Mouse (Mus musculus) liver, embryonic 11.5 days (tissue): ENCODE measurements around the gene Pex6. TPM values are rescaled to one million over a fixed set of nuclear protein-coding genes. Genes with fewer than 3 reads are reported as not detected.

Experiments
- ATAC-seq: fragments of 200-750 bp; cut with Nextera tagmentation; replicated peaks from 2 replicates; pipeline ENCODE4 v1.8.0; 2017; ENCODE audit warnings: moderate number of reproducible peaks, mild to moderate bottlenecking, moderate TSS enrichment, moderate library complexity; ENCODE audit not compliant: low FRiP score
- DNase-seq: peaks from one replicate; pipeline ENCODE4 v3.0.0-alpha.2; 2017; ENCODE audit warnings: low spot score
- H3K27ac ChIP-seq: fragments of 300-500 bp; sonication (generic); 2 replicates; pipeline ENCODE4 v1.5.1; 2014; ENCODE audit warnings: mild to moderate bottlenecking, low read depth, low read length, control low read depth
- H3K27me3 ChIP-seq: fragments of 300-500 bp; sonication (generic); replicated peaks from 2 replicates; pipeline ENCODE4 v1.6.1; 2014; ENCODE audit warnings: low read length, mixed read lengths; ENCODE audit not compliant: control insufficient read depth, insufficient read depth
- H3K36me3 ChIP-seq: fragments of 300-500 bp; sonication (generic); 2 replicates; pipeline ENCODE4 v1.6.1; 2014; ENCODE audit warnings: mild to moderate bottlenecking, low read length, moderate library complexity, mixed read lengths; ENCODE audit not compliant: control insufficient read depth, insufficient read depth
- H3K4me1 ChIP-seq: fragments of 300-500 bp; sonication (generic); replicated peaks from 2 replicates; pipeline ENCODE4 v1.6.1; 2014; ENCODE audit warnings: low read length, mixed read lengths; ENCODE audit not compliant: control insufficient read depth, insufficient read depth
- H3K4me2 ChIP-seq: fragments of 300-500 bp; sonication (generic); 2 replicates; pipeline ENCODE4 v1.6.1; 2014; ENCODE audit warnings: mild to moderate bottlenecking, control low read depth, moderate library complexity
- H3K4me3 ChIP-seq: fragments of 300-500 bp; sonication (generic); 2 replicates; pipeline ENCODE4 v1.5.1; 2014; ENCODE audit warnings: low read depth, low read length, control low read depth
- H3K9ac ChIP-seq: fragments of 300-500 bp; sonication (generic); 2 replicates; pipeline ENCODE4 v1.6.1; 2014; ENCODE audit warnings: low read depth, low read length, control low read depth
- H3K9me3 ChIP-seq: fragments of 300-500 bp; sonication (generic); 2 replicates; pipeline ENCODE4 v1.6.1; 2016; ENCODE audit warnings: low read length, inconsistent platforms, mixed read lengths; ENCODE audit not compliant: control insufficient read depth
- WGBS: fragments of 180-500 bp; shearing (Covaris S2); extraction: QIAGEN DNeasy Blood & Tissue Kit; methylation state at CpG from one replicate; pipeline ENCODE4 v1.1.7; 2014; 5-methylcytosine and 5-hydroxymethylcytosine counted together
- polyA plus RNA-seq: library from polyadenylated mRNA; unstranded; fragments of >200 nt; fragmentation: Nextera tagmentation; extraction: Ambion mirVana; gene quantifications from 2 replicates; pipeline ENCODE4 v1.2.1, GENCODE M21; 2014

The Pex6 gene
- polyA plus RNA-seq, 1 experiment from 2014 or later = 19.9 TPM

- H3K9me3 ChIP-seq = no peaks in the 10 kb centered on the region
- H3K36me3 ChIP-seq = peaks cover 26% of the 10 kb centered on the region
- peak overlapping the region; percentile 63 for H3K9ac ChIP-seq
- no peak for ATAC-seq
- peak overlapping the region; percentile 97 for H3K4me2 ChIP-seq
- 68% methylated on average over 9 of the region's 9 CpGs for WGBS
- 0 out of 2 replicates have a peak overlapping the region, but pooled peaks have one; percentile 79 for H3K27ac ChIP-seq
- H3K4me3 ChIP-seq = peak overlapping the region; percentile 70
- peaks cover 31% of the 10 kb centered on the region for H3K4me1 ChIP-seq
- H3K27me3 ChIP-seq = no peaks in the 10 kb centered on the region
- no peak for DNase-seq
Measured at GRCm38 (mm10) chr17:46678911-46679310, 32.4 kb upstream of the Pex6 start.

- peak; percentile 11 for ATAC-seq
Measured at GRCm38 (mm10) chr17:46679843-46680759, 31.2 kb upstream of the Pex6 start.

GRCm38 (mm10) chr17:46680760-46681373 is 30.4 kb upstream of the Pex6 start, which contains the start of gene Klhdc3:
TSS of gene Klhdc3 (minus strand) at chr17:46680914.
- Histone ChIP-seq H3K4me3 (peak within 1 kb of the TSS; percentile 70), H3K27me3 (no peaks in the 10 kb centered on the region), H3K4me2 (peak within 1 kb of the TSS; percentile 97), H3K27ac (peak within 1 kb of the TSS; percentile 79), H3K4me1 (peaks cover 23% of the 10 kb centered on the region), H3K9me3 (no peaks in the 10 kb centered on the region), H3K9ac (peak within 1 kb of the TSS; percentile 70), H3K36me3 (peaks cover 41% of the 10 kb centered on the region)
- DNase-seq (peak; percentile 100), ATAC-seq (peak; percentile 98)
- WGBS = under 1% methylated on average over 49 of the region's 49 CpGs

More at GRCm38 (mm10) chr17:46679843-46680759, 31.2 kb upstream of the Pex6 start:
- peaks cover 23% of the 10 kb centered on the region for H3K4me1 ChIP-seq
- WGBS = under 1% methylated on average over 34 of the region's 34 CpGs
- peak overlapping the region; percentile 63 for H3K9ac ChIP-seq
- H3K4me3 ChIP-seq = peak overlapping the region; percentile 70
- H3K36me3 ChIP-seq = peaks cover 36% of the 10 kb centered on the region
- H3K27ac ChIP-seq = peak overlapping the region; percentile 79
- peak overlapping the region; percentile 97 for H3K4me2 ChIP-seq
- no peaks in the 10 kb centered on the region for H3K27me3 ChIP-seq
- no peaks in the 10 kb centered on the region for H3K9me3 ChIP-seq
- no peak for DNase-seq

- peak overlapping the region; percentile 97 for H3K4me2 ChIP-seq
- 21% methylated on average over 12 of the region's 12 CpGs for WGBS
- H3K36me3 ChIP-seq = peaks cover 40% of the 10 kb centered on the region
- H3K27me3 ChIP-seq = no peaks in the 10 kb centered on the region
- peak overlapping the region; percentile 70 for H3K9ac ChIP-seq
- no peak for DNase-seq
- H3K9me3 ChIP-seq = no peaks in the 10 kb centered on the region
- peaks cover 23% of the 10 kb centered on the region for H3K4me1 ChIP-seq
- no peak for ATAC-seq
- peak overlapping the region; percentile 79; the same call in 1 of the 2 replicates for H3K27ac ChIP-seq
- peak overlapping the region; percentile 70 for H3K4me3 ChIP-seq
Measured at GRCm38 (mm10) chr17:46681466-46682118, 29.7 kb upstream of the Pex6 start.

GRCm38 (mm10) chr17:46682654-46683389 is 28.4 kb upstream of the Pex6 start:
- Histone ChIP-seq H3K4me2 (no peak overlapping the region), H3K4me1 (peaks cover 23% of the 10 kb centered on the region), H3K27ac (no peak overlapping the region), H3K9ac (no peak overlapping the region), H3K9me3 (no peaks in the 10 kb centered on the region), H3K4me3 (no peak overlapping the region), H3K27me3 (no peaks in the 10 kb centered on the region), H3K36me3 (peaks cover 40% of the 10 kb centered on the region)
- ATAC-seq (no peak), DNase-seq (no peak)
- WGBS = 90% methylated on average over 16 of the region's 16 CpGs

GRCm38 (mm10) chr17:46685913-46686312 is 25.4 kb upstream of the Pex6 start:
- ATAC-seq (no peak), DNase-seq (no peak)
- H3K4me3 ChIP-seq = no peak overlapping the region
- peaks cover 40% of the 10 kb centered on the region for H3K36me3 ChIP-seq
- H3K4me1 ChIP-seq = peaks cover 11% of the 10 kb centered on the region
- H3K9ac ChIP-seq = no peak overlapping the region
- H3K4me2 ChIP-seq = no peak overlapping the region
- 90% methylated on average over 6 of the region's 6 CpGs for WGBS
- no peaks in the 10 kb centered on the region for H3K9me3 ChIP-seq
- H3K27ac ChIP-seq = no peak overlapping the region
- no peaks in the 10 kb centered on the region for H3K27me3 ChIP-seq

GRCm38 (mm10) chr17:46690665-46691064 is 20.6 kb upstream of the Pex6 start:
- ATAC-seq = peak; percentile 82
- Histone ChIP-seq H3K36me3 (peaks cover 15% of the 10 kb centered on the region), H3K27me3 (no peaks in the 10 kb centered on the region), H3K4me1 (peaks cover 5% of the 10 kb centered on the region; the same call in 1 of the 2 replicates), H3K9me3 (no peaks in the 10 kb centered on the region), H3K4me3 (no peak overlapping the region), H3K4me2 (peak overlapping the region; percentile 26; the same call in 1 of the 2 replicates), H3K27ac (peak overlapping the region; percentile 11; the same call in 1 of the 2 replicates), H3K9ac (no peak overlapping the region)
- no peak for DNase-seq
- WGBS = 56% methylated on average over 12 of the region's 12 CpGs

GRCm38 (mm10) chr17:46691390-46691789 is 19.9 kb upstream of the Pex6 start:
- Histone ChIP-seq H3K4me3 (no peak overlapping the region), H3K36me3 (peaks cover 8% of the 10 kb centered on the region), H3K9me3 (no peaks in the 10 kb centered on the region), H3K27ac (peak overlapping the region; percentile 11; the same call in 1 of the 2 replicates), H3K4me2 (no peak overlapping the region), H3K27me3 (no peaks in the 10 kb centered on the region), H3K4me1 (peaks cover 5% of the 10 kb centered on the region; the same call in 1 of the 2 replicates), H3K9ac (no peak overlapping the region)
- WGBS = 86% methylated on average over 2 of the region's 2 CpGs
- ATAC-seq = no peak
- no peak for DNase-seq
